Mouse (Mus musculus) embryonic facial prominence, embryonic 14.5 days (tissue): ENCODE data around the gene Xylt1. TPM values are rescaled to one million over a fixed set of nuclear protein-coding genes. Genes with fewer than 3 reads are reported as not detected.

Experiments used
- ATAC-seq: fragments of 200-750 bp; cut with Nextera tagmentation; 2 replicates; pipeline ENCODE4 v1.8.0; 2017; ENCODE audit warnings: low read depth, moderate number of reproducible peaks, moderate TSS enrichment
- DNase-seq: peaks from one replicate; pipeline ENCODE4 v3.0.0-alpha.2; 2015; ENCODE audit warnings: low spot score
- H3K27ac ChIP-seq: fragments of 300-500 bp; sonication (generic); replicated peaks from 2 replicates; pipeline ENCODE4 v1.5.1; 2014; ENCODE audit warnings: low read depth, mild to moderate bottlenecking, low read length, moderate library complexity
- H3K27me3 ChIP-seq: fragments of 300-500 bp; sonication (generic); replicated peaks from 2 replicates; pipeline ENCODE4 v1.6.1; 2014; ENCODE audit warnings: low read length; ENCODE audit not compliant: control insufficient read depth, insufficient read depth
- H3K36me3 ChIP-seq: fragments of 300-500 bp; sonication (generic); 2 replicates; pipeline ENCODE4 v1.6.1; 2014; ENCODE audit warnings: low read length, mixed read lengths; ENCODE audit not compliant: control insufficient read depth, insufficient read depth
- H3K4me1 ChIP-seq: fragments of 300-500 bp; sonication (generic); 2 replicates; pipeline ENCODE4 v1.6.1; 2014; ENCODE audit warnings: antibody characterized with exemption, low read length; ENCODE audit not compliant: control insufficient read depth, insufficient read depth
- H3K4me2 ChIP-seq: fragments of 300-500 bp; sonication (generic); 2 replicates; pipeline ENCODE4 v1.6.1; 2014; ENCODE audit warnings: low read depth, mild to moderate bottlenecking, low read length, moderate library complexity, mixed read lengths
- H3K4me3 ChIP-seq: fragments of 300-500 bp; sonication (generic); 2 replicates; pipeline ENCODE4 v1.5.1; 2014; ENCODE audit warnings: low read depth, mild to moderate bottlenecking, low read length
- H3K9ac ChIP-seq: fragments of 300-500 bp; sonication (generic); 2 replicates; pipeline ENCODE4 v1.6.1; 2014; ENCODE audit warnings: low read depth, mild to moderate bottlenecking, low read length, moderate library complexity, mixed read lengths
- H3K9me3 ChIP-seq: fragments of 300-500 bp; sonication (generic); 2 replicates; pipeline ENCODE4 v1.6.1; 2016; ENCODE audit warnings: low read length; ENCODE audit not compliant: control insufficient read depth
- WGBS: fragments of 180-500 bp; shearing (Covaris S2); extraction: QIAGEN DNeasy Blood & Tissue Kit; methylation state at CpG from one replicate; pipeline ENCODE4 v1.1.7; 2014; 5-methylcytosine and 5-hydroxymethylcytosine counted together
- polyA plus RNA-seq: library from polyadenylated mRNA; unstranded; fragments of >200 nt; fragmentation: Nextera tagmentation; extraction: Ambion mirVana; gene quantifications from 2 replicates; pipeline ENCODE4 v1.2.1, GENCODE M21; 2014

The Xylt1 gene
- polyA plus RNA-seq, 1 experiment from 2014 or later, result 3.0 TPM

DNA sequence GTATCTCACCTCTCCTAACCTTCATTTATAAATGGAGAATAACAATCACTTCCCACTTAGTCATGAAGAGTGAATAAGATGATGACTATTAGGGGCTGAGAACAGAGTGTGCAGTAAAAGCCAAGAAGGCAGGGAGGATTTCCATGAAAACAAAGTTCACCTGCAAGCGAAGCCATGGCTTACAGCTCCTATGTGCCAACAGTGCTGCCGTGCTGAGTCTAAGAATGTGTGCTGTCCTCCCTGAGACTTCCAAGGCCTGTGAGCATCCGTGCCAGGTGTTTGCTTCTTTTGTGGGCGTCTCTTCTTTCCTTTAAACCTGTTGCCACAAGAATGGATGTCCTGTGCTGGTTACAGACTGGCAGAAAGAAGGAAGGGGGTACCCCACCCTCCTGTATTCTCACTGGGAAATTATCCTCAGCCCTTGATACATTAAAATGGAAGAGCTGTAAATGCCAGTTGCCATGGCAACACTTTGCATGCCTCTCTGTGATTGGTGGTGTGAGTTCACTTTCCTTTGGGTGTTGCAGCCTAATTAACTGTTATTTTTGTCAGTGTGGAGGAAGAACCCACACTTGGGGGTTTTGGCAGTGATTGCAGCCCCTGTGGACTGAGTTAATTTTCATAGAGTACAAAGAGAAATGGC is 318.7 kb downstream of the Xylt1 start:
- WGBS, result 61% methylated on average over 4 of the region's 4 CpGs
- H3K4me2 ChIP-seq, result no peak overlapping the region
- H3K9me3 ChIP-seq, result no peaks in the 10 kb centered on the region
- no peaks in the 10 kb centered on the region for H3K36me3 ChIP-seq
- no peaks in the 10 kb centered on the region for H3K4me1 ChIP-seq
- no peak overlapping the region for H3K4me3 ChIP-seq
- no peak overlapping the region; the same call in 1 of the 2 replicates for H3K27ac ChIP-seq
- no peaks in the 10 kb centered on the region for H3K27me3 ChIP-seq
- H3K9ac ChIP-seq, result no peak overlapping the region
- peak; percentile 51 for DNase-seq
- peak; percentile 67 for ATAC-seq

GRCm38 (mm10) chr7:117700066-117700465 is 319.3 kb downstream of the Xylt1 start:
- H3K36me3 ChIP-seq, result no peaks in the 10 kb centered on the region
- H3K9ac ChIP-seq, result no peak overlapping the region
- no peak overlapping the region for H3K4me2 ChIP-seq
- H3K27me3 ChIP-seq, result no peaks in the 10 kb centered on the region
- DNase-seq (peak; percentile 17), ATAC-seq (no peak)
- WGBS, result 67% methylated on average over 6 of the region's 6 CpGs
- no peak overlapping the region for H3K4me3 ChIP-seq
- no peak overlapping the region; the same call in 1 of the 2 replicates for H3K27ac ChIP-seq
- no peaks in the 10 kb centered on the region for H3K9me3 ChIP-seq
- no peaks in the 10 kb centered on the region for H3K4me1 ChIP-seq

DNA sequence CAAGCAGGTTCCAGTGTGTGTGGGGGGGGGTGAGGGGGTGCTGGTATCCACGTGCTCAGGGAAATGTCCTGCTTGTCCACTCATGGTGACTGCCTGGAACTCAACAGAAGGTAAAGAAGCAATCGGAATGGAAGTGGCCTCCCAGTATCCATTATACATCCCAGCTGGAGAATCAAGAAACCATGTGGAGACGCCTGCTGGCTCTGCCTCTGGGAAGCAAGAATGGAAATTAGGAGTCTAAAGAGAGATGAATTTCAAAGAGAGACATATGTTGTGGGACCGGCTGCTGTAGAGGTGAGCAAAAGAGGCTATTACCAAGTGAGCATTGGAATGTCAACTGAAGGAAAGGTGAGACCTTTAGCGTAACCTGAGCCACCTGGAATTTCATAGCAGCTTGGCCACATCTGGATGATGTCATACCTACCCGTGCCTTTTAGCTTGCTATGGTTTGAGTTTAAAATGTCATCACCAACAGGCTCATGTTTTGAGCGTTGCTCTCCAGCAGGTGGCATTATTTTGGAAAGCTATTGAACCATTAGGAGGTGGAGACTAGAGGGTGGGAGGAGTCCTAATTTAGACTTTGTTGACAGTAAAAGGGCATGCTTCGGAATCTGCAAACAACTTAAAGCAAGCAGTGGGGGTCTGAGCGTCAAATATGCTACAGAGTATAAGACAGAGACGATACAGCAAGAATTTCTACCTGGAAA is 329.3 kb downstream of the Xylt1 start:
- Histone ChIP-seq H3K36me3 (no peaks in the 10 kb centered on the region), H3K27ac (no peak overlapping the region), H3K27me3 (no peaks in the 10 kb centered on the region), H3K9me3 (no peaks in the 10 kb centered on the region), H3K9ac (no peak overlapping the region), H3K4me2 (no peak overlapping the region), H3K4me1 (no peaks in the 10 kb centered on the region), H3K4me3 (no peak overlapping the region)
- DNase-seq, result no peak
- no peak for ATAC-seq
- WGBS, result 45% methylated on average over 10 of the region's 10 CpGs

GRCm38 (mm10) chr7:117716876-117717408 is 336.2 kb downstream of the Xylt1 start:
- no peaks in the 10 kb centered on the region for H3K9me3 ChIP-seq
- WGBS, result 86% methylated on average over 5 of the region's 5 CpGs
- H3K36me3 ChIP-seq, result no peaks in the 10 kb centered on the region
- H3K27me3 ChIP-seq, result no peaks in the 10 kb centered on the region
- H3K4me1 ChIP-seq, result no peaks in the 10 kb centered on the region
- no peak overlapping the region for H3K4me2 ChIP-seq
- no peak for ATAC-seq
- H3K4me3 ChIP-seq, result no peak overlapping the region
- no peak overlapping the region for H3K9ac ChIP-seq
- DNase-seq, result no peak
- H3K27ac ChIP-seq, result no peak overlapping the region

DNA sequence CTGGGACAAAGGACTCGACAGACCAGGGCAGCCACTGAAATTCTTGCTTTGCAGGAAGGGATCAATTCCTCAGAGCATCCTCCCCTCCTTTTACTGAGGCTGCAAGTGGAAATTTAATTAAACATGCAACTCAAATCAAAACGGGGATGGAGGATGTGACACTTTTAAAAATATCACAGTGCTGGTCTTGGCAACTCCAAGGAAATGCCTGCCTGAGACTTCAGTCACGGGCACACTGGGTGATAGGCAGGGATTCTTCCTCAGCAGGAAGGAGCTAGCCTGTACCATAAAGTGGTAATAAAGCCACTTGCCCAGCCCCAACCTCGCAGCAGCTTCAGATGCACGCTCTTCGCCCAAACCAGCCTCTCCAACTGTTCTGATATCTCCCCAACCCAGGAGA is 339.6 kb downstream of the Xylt1 start:
- Histone ChIP-seq H3K4me3 (no peak overlapping the region), H3K27me3 (no peaks in the 10 kb centered on the region), H3K4me2 (no peak overlapping the region), H3K27ac (no peak overlapping the region), H3K36me3 (no peaks in the 10 kb centered on the region), H3K9me3 (no peaks in the 10 kb centered on the region), H3K9ac (no peak overlapping the region), H3K4me1 (no peaks in the 10 kb centered on the region)
- WGBS, result 63% methylated on average over 6 of the region's 6 CpGs
- DNase-seq (no peak), ATAC-seq (no peak)
